Mouse (Mus musculus): ENCODE measurements around the gene Pask. TPM values are rescaled to one million over a fixed set of nuclear protein-coding genes. Genes with fewer than 3 reads are reported as not detected.

Gene Pask
- polyA plus RNA-seq, 1 experiment from 2014 or later, result 11.6 TPM

GRCm38 (mm10) chr1:93275561-93275960, 67.7 kb downstream of the Pask start:
- Histone ChIP-seq H3K4me3 (replicated peaks) (no peak overlapping the region), H3K27ac (no peak overlapping the region), H3K9ac (no peak overlapping the region), H3K4me1 (no peaks in the 10 kb centered on the region), H3K27me3 (replicated peaks) (no peaks in the 10 kb centered on the region), H3K4me2 (no peak overlapping the region), H3K36me3 (no peaks in the 10 kb centered on the region; the same call in 1 of the 2 replicates), H3K9me3 (no peaks in the 10 kb centered on the region)
- 72% methylated on average over 6 of the region's 6 CpGs for WGBS
- ATAC-seq (ENCODE audit: insufficient read depth, low FRiP score, low read depth), result no peak

- no peaks in the 10 kb centered on the region for H3K4me1 ChIP-seq
- under 1% methylated on average over 16 of the region's 16 CpGs for WGBS
- H3K27me3 ChIP-seq (replicated peaks), result no peaks in the 10 kb centered on the region
- ATAC-seq (ENCODE audit: insufficient read depth, low FRiP score, low read depth), result peak; percentile 31; the same call in 1 of the 2 replicates
- H3K27ac ChIP-seq, result no peak overlapping the region
- no peaks in the 10 kb centered on the region for H3K9me3 ChIP-seq
- no peak overlapping the region for H3K4me2 ChIP-seq
- H3K4me3 ChIP-seq (replicated peaks), result no peak overlapping the region
- no peak overlapping the region for H3K9ac ChIP-seq
- H3K36me3 ChIP-seq, result no peaks in the 10 kb centered on the region; the same call in 1 of the 2 replicates
Measured at GRCm38 (mm10) chr1:93272409-93272821, 70.9 kb downstream of the Pask start.

GRCm38 (mm10) chr1:93271751-93272150, 71.5 kb downstream of the Pask start:
- no peak overlapping the region for H3K4me2 ChIP-seq
- no peaks in the 10 kb centered on the region; the same call in 1 of the 2 replicates for H3K36me3 ChIP-seq
- no peaks in the 10 kb centered on the region for H3K9me3 ChIP-seq
- H3K27ac ChIP-seq, result no peak overlapping the region
- H3K9ac ChIP-seq, result no peak overlapping the region
- no peak overlapping the region for H3K4me3 ChIP-seq (replicated peaks)
- no peak for ATAC-seq (ENCODE audit: insufficient read depth, low FRiP score, low read depth)
- H3K27me3 ChIP-seq (replicated peaks), result no peaks in the 10 kb centered on the region
- WGBS, result 71% methylated on average over 6 of the region's 6 CpGs
- H3K4me1 ChIP-seq, result no peaks in the 10 kb centered on the region

- 58% methylated on average over 3 of the region's 3 CpGs for WGBS
- Histone ChIP-seq H3K4me3 (replicated peaks) (no peak overlapping the region), H3K36me3 (no peaks in the 10 kb centered on the region; the same call in 1 of the 2 replicates), H3K9ac (no peak overlapping the region), H3K27me3 (replicated peaks) (no peaks in the 10 kb centered on the region), H3K4me2 (no peak overlapping the region), H3K9me3 (no peaks in the 10 kb centered on the region), H3K4me1 (no peaks in the 10 kb centered on the region), H3K27ac (no peak overlapping the region)
- no peak for ATAC-seq (ENCODE audit: insufficient read depth, low FRiP score, low read depth)
Measured at GRCm38 (mm10) chr1:93270516-93271240, 72.6 kb downstream of the Pask start.

- no peak overlapping the region for H3K27ac ChIP-seq
- no peak for ATAC-seq (ENCODE audit: insufficient read depth, low FRiP score, low read depth)
Measured at GRCm38 (mm10) chr1:93268246-93268645, 75.0 kb downstream of the Pask start.

GRCm38 (mm10) chr1:93267207-93267606, 76.1 kb downstream of the Pask start:
- 49% methylated on average over 3 of the region's 3 CpGs for WGBS
- H3K4me1 ChIP-seq, result no peaks in the 10 kb centered on the region
- H3K9me3 ChIP-seq, result no peaks in the 10 kb centered on the region
- no peak overlapping the region for H3K9ac ChIP-seq
- H3K36me3 ChIP-seq, result no peaks in the 10 kb centered on the region
- H3K4me2 ChIP-seq, result no peak overlapping the region
- H3K27me3 ChIP-seq (replicated peaks), result no peaks in the 10 kb centered on the region
- H3K27ac ChIP-seq, result no peak overlapping the region
- no peak overlapping the region for H3K4me3 ChIP-seq (replicated peaks)
- ATAC-seq (ENCODE audit: insufficient read depth, low FRiP score, low read depth), result no peak

More at GRCm38 (mm10) chr1:93268246-93268645, 75.0 kb downstream of the Pask start:
- Histone ChIP-seq H3K9me3 (no peaks in the 10 kb centered on the region), H3K9ac (no peak overlapping the region), H3K4me2 (no peak overlapping the region), H3K4me3 (replicated peaks) (no peak overlapping the region), H3K36me3 (no peaks in the 10 kb centered on the region), H3K27me3 (replicated peaks) (no peaks in the 10 kb centered on the region), H3K4me1 (no peaks in the 10 kb centered on the region)
- 80% methylated on average over 2 of the region's 2 CpGs for WGBS

Small RNAs within 50 kb of the gene (microRNA-seq; reads per million reads assigned to microRNA genes)
- gene Mir6345 (not detected), gene Mir6901 (not detected), gene Mir6902 (0.77 reads per million)

Other genes starting within 250 kb of the Pask start
- 15.2 and 18.3 TPM in 2 replicates for gene Kif1a, start 241.5 kb downstream of the Pask start, polyA plus RNA-seq (2015; fragmentation: Nextera tagmentation; extraction: Ambion mirVana)
- gene Agxt, start 208.2 kb downstream of the Pask start, polyA plus RNA-seq (2015; fragmentation: Nextera tagmentation; extraction: Ambion mirVana), result 0.44 and 0.54 TPM in 2 replicates
- 4.6 and 8.2 TPM in 2 replicates for gene 2310007B03Rik, start 182.5 kb downstream of the Pask start, polyA plus RNA-seq (2015; fragmentation: Nextera tagmentation; extraction: Ambion mirVana)
- gene Crocc2, start 174.8 kb downstream of the Pask start, polyA plus RNA-seq (2015; fragmentation: Nextera tagmentation; extraction: Ambion mirVana), result 0.15 and 0.21 TPM in 2 replicates
- 8.7 and 12.3 TPM in 2 replicates for gene Sned1, start 107.6 kb downstream of the Pask start, polyA plus RNA-seq (2015; fragmentation: Nextera tagmentation; extraction: Ambion mirVana)
- 24.5 and 27.1 TPM in 2 replicates for gene Mterf4, start 37.6 kb downstream of the Pask start, polyA plus RNA-seq (2015; fragmentation: Nextera tagmentation; extraction: Ambion mirVana)
- 60.7 and 68.7 TPM in 2 replicates for gene Ppp1r7, start 628 bp downstream of the Pask start, polyA plus RNA-seq (2015; fragmentation: Nextera tagmentation; extraction: Ambion mirVana)
- 1.7 and 1.8 TPM in 2 replicates for gene Ano7, start 30.4 kb upstream of the Pask start, polyA plus RNA-seq (2015; fragmentation: Nextera tagmentation; extraction: Ambion mirVana)
- 167 and 173 TPM in 2 replicates for gene Hdlbp, start 135.3 kb upstream of the Pask start, polyA plus RNA-seq (2015; fragmentation: Nextera tagmentation; extraction: Ambion mirVana)
- 6.1 and 7.2 TPM in 2 replicates for gene Farp2, start 168.6 kb upstream of the Pask start, polyA plus RNA-seq (2015; fragmentation: Nextera tagmentation; extraction: Ambion mirVana)

All from stomach, embryonic 15.5 days (tissue).